Mouse (Mus musculus): ENCODE results near the gene Nenf. TPM values are rescaled to one million over a fixed set of nuclear protein-coding genes. Genes with fewer than 3 reads are reported as not detected.

Nenf gene
- polyA plus RNA-seq, 1 experiment: 143 TPM

DNA sequence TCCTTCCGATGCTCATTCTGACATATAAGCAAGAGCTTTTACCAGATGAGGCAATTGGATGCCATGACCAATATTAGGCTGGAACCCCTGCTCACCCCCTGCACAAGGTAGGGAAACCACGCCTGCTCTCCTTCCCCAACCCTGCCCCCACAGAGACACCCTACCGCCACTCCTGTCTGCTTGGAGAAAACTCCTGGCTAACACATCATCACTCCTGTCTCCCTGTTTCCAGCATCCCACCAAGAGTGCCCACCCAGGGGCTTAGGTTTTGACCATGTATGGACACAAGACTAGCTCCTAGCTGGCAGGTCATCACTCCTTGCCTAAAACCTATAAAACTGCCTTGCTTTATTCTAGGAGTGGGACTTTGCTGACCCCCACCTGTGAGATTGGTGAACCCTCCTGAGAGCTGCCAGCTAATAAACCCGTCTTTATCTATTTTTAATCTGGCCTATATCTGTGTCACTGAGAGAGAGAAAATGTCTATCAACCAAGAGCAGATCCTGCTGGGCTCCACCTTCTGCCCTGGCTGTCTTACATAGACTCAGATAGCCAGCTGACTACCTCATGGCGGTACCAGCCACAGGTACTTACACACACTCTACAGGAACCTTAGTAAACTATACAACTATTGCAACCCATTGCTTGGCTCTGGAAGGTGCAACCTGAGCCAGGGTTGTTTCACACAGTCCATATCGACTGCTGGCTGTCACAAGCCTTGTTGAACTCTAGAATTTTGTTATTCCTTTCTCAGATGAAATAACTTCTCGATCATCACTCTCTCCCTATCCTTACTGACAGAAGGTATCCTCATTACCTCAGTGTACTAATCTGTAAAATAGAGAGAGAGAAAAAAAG, 7.0 kb upstream of the Nenf start:
- TF ChIP-seq USF1 (IDR thresholded peaks at IDR 0.05; ENCODE audit: low read depth) (no peak), REST (IDR thresholded peaks at IDR 0.05; ENCODE audit: insufficient read depth, insufficient read length) (no peak), CEBPB (IDR thresholded peaks at IDR 0.05; ENCODE audit: insufficient read depth, poor library complexity, severe bottlenecking) (no peak), E2F4 (IDR thresholded peaks at IDR 0.05; ENCODE audit: insufficient read depth) (no peak), MYOD1 (IDR thresholded peaks at IDR 0.05; ENCODE audit: control insufficient read depth in 1 of 3, insufficient read length in 2 of 3, low read depth in 2 of 3) (no peak), POLR2A (IDR thresholded peaks at IDR 0.05; ENCODE audit: insufficient read length, low read depth) (no peak), MYOG (IDR thresholded peaks at IDR 0.05; ENCODE audit: control insufficient read depth in 1 of 3, insufficient read depth in 1 of 3, insufficient read length in 2 of 3, low read depth in 2 of 3) (no peak), MAX (IDR thresholded peaks at IDR 0.05; ENCODE audit: low read depth) (no peak), TCF3 (IDR thresholded peaks at IDR 0.05; ENCODE audit: insufficient read length, low read depth) (no peak), POLR2AphosphoS2 (IDR thresholded peaks at IDR 0.05; ENCODE audit: insufficient read length, low read depth) (no peak), SRF (IDR thresholded peaks at IDR 0.05; ENCODE audit: control insufficient read depth, insufficient read length, low read depth) (no peak), TCF12 (IDR thresholded peaks at IDR 0.05; ENCODE audit: insufficient read depth, poor library complexity, severe bottlenecking) (no peak)
- H3K79me2 ChIP-seq (ENCODE audit: control insufficient read depth, insufficient read depth): no peaks in the 10 kb centered on the region
- H3K27me3 ChIP-seq (ENCODE audit: control insufficient read depth, insufficient read depth, insufficient read length): no peaks in the 10 kb centered on the region
- H3K4me3 ChIP-seq: peak overlapping the region; percentile 46
- no peaks in the 10 kb centered on the region for H3K36me3 ChIP-seq (ENCODE audit: control insufficient read depth, insufficient read depth)
- H3ac ChIP-seq (ENCODE audit: control insufficient read depth, insufficient read length): peak overlapping the region; percentile 41
- peak overlapping the region; percentile 36 for H3K4me2 ChIP-seq (ENCODE audit: low read depth)

GRCm38 (mm10) chr1:191323381-191323780, 5.4 kb upstream of the Nenf start:
- H3K79me2 ChIP-seq (ENCODE audit: control insufficient read depth, insufficient read depth): no peaks in the 10 kb centered on the region
- H3K4me3 ChIP-seq: no peak overlapping the region
- no peaks in the 10 kb centered on the region for H3K36me3 ChIP-seq (ENCODE audit: control insufficient read depth, insufficient read depth)
- H3ac ChIP-seq (ENCODE audit: control insufficient read depth, insufficient read length): no peak overlapping the region
- H3K27me3 ChIP-seq (ENCODE audit: control insufficient read depth, insufficient read depth, insufficient read length): no peaks in the 10 kb centered on the region
- no peak overlapping the region for H3K4me2 ChIP-seq (ENCODE audit: low read depth)
- TF ChIP-seq TCF12 (IDR thresholded peaks at IDR 0.05; ENCODE audit: insufficient read depth, poor library complexity, severe bottlenecking): no peak
- no peak for TF ChIP-seq USF1 (IDR thresholded peaks at IDR 0.05; ENCODE audit: low read depth)
- TF ChIP-seq E2F4 (IDR thresholded peaks at IDR 0.05; ENCODE audit: insufficient read depth): no peak
- no peak for TF ChIP-seq POLR2AphosphoS2 (IDR thresholded peaks at IDR 0.05; ENCODE audit: insufficient read length, low read depth)
- TF ChIP-seq TCF3 (IDR thresholded peaks at IDR 0.05; ENCODE audit: insufficient read length, low read depth): no peak
- no peak for TF ChIP-seq MYOD1 (IDR thresholded peaks at IDR 0.05; ENCODE audit: control insufficient read depth in 1 of 3, insufficient read length in 2 of 3, low read depth in 2 of 3)
- TF ChIP-seq CEBPB (IDR thresholded peaks at IDR 0.05; ENCODE audit: insufficient read depth, poor library complexity, severe bottlenecking): no peak
- no peak for TF ChIP-seq POLR2A (IDR thresholded peaks at IDR 0.05; ENCODE audit: insufficient read length, low read depth)
- no peak for TF ChIP-seq SRF (IDR thresholded peaks at IDR 0.05; ENCODE audit: control insufficient read depth, insufficient read length, low read depth)
- no peak for TF ChIP-seq MYOG (IDR thresholded peaks at IDR 0.05; ENCODE audit: control insufficient read depth in 1 of 3, insufficient read depth in 1 of 3, insufficient read length in 2 of 3, low read depth in 2 of 3)
- TF ChIP-seq MAX (IDR thresholded peaks at IDR 0.05; ENCODE audit: low read depth): no peak
- TF ChIP-seq REST (IDR thresholded peaks at IDR 0.05; ENCODE audit: insufficient read depth, insufficient read length): no peak

GRCm38 (mm10) chr1:191318686-191319085, 692 bp upstream of the Nenf start:
- Histone ChIP-seq H3K27me3 (ENCODE audit: control insufficient read depth, insufficient read depth, insufficient read length) (no peaks in the 10 kb centered on the region), H3ac (ENCODE audit: control insufficient read depth, insufficient read length) (no peak overlapping the region), H3K79me2 (ENCODE audit: control insufficient read depth, insufficient read depth) (peaks cover 10% of the 10 kb centered on the region), H3K4me2 (ENCODE audit: low read depth) (peak overlapping the region; percentile 73), H3K4me3 (peak overlapping the region; percentile 56), H3K36me3 (ENCODE audit: control insufficient read depth, insufficient read depth) (no peaks in the 10 kb centered on the region)
- TF ChIP-seq USF1 (IDR thresholded peaks at IDR 0.05; ENCODE audit: low read depth) (no peak), REST (IDR thresholded peaks at IDR 0.05; ENCODE audit: insufficient read depth, insufficient read length) (no peak), CEBPB (IDR thresholded peaks at IDR 0.05; ENCODE audit: insufficient read depth, poor library complexity, severe bottlenecking) (no peak), E2F4 (IDR thresholded peaks at IDR 0.05; ENCODE audit: insufficient read depth) (no peak), MYOG (IDR thresholded peaks at IDR 0.05; ENCODE audit: control insufficient read depth in 1 of 3, insufficient read depth in 1 of 3, insufficient read length in 2 of 3, low read depth in 2 of 3) (no peak), TCF3 (IDR thresholded peaks at IDR 0.05; ENCODE audit: insufficient read length, low read depth) (no peak), MAX (IDR thresholded peaks at IDR 0.05; ENCODE audit: low read depth) (no peak), POLR2A (IDR thresholded peaks at IDR 0.05; ENCODE audit: insufficient read length, low read depth) (no peak), SRF (IDR thresholded peaks at IDR 0.05; ENCODE audit: control insufficient read depth, insufficient read length, low read depth) (no peak), TCF12 (IDR thresholded peaks at IDR 0.05; ENCODE audit: insufficient read depth, poor library complexity, severe bottlenecking) (no peak), POLR2AphosphoS2 (IDR thresholded peaks at IDR 0.05; ENCODE audit: insufficient read length, low read depth) (no peak), MYOD1 (IDR thresholded peaks at IDR 0.05; ENCODE audit: control insufficient read depth in 1 of 3, insufficient read length in 2 of 3, low read depth in 2 of 3) (no peak)

GRCm38 (mm10) chr1:191316818-191317217, 1.2 kb downstream of the Nenf start:
- Histone ChIP-seq H3K4me3 (peak overlapping the region; percentile 56), H3K4me2 (ENCODE audit: low read depth) (peak overlapping the region; percentile 98), H3K79me2 (ENCODE audit: control insufficient read depth, insufficient read depth) (peaks cover 10% of the 10 kb centered on the region), H3K36me3 (ENCODE audit: control insufficient read depth, insufficient read depth) (no peaks in the 10 kb centered on the region), H3ac (ENCODE audit: control insufficient read depth, insufficient read length) (no peak overlapping the region), H3K27me3 (ENCODE audit: control insufficient read depth, insufficient read depth, insufficient read length) (no peaks in the 10 kb centered on the region)
- TF ChIP-seq POLR2AphosphoS2 (IDR thresholded peaks at IDR 0.05; ENCODE audit: insufficient read length, low read depth) (no peak), TCF3 (IDR thresholded peaks at IDR 0.05; ENCODE audit: insufficient read length, low read depth) (no peak), REST (IDR thresholded peaks at IDR 0.05; ENCODE audit: insufficient read depth, insufficient read length) (no peak), E2F4 (IDR thresholded peaks at IDR 0.05; ENCODE audit: insufficient read depth) (no peak), USF1 (IDR thresholded peaks at IDR 0.05; ENCODE audit: low read depth) (no peak), MYOG (IDR thresholded peaks at IDR 0.05; ENCODE audit: control insufficient read depth in 1 of 3, insufficient read depth in 1 of 3, insufficient read length in 2 of 3, low read depth in 2 of 3) (no peak), SRF (IDR thresholded peaks at IDR 0.05; ENCODE audit: control insufficient read depth, insufficient read length, low read depth) (no peak), MYOD1 (IDR thresholded peaks at IDR 0.05; ENCODE audit: control insufficient read depth in 1 of 3, insufficient read length in 2 of 3, low read depth in 2 of 3) (no peak), CEBPB (IDR thresholded peaks at IDR 0.05; ENCODE audit: insufficient read depth, poor library complexity, severe bottlenecking) (no peak), POLR2A (IDR thresholded peaks at IDR 0.05; ENCODE audit: insufficient read length, low read depth) (no peak), TCF12 (IDR thresholded peaks at IDR 0.05; ENCODE audit: insufficient read depth, poor library complexity, severe bottlenecking) (no peak), MAX (IDR thresholded peaks at IDR 0.05; ENCODE audit: low read depth) (no peak)
